Mouse (Mus musculus) cerebellum, adult 18-20 months (tissue): ENCODE data around the gene Rgl1.

Experiments
- DNase-seq, 2 experiments: peaks; one replicate each; pipeline ENCODE4 v3.0.0; 2021

Gene Rgl1

GRCm38 (mm10) chr1:152612535-152613157 is 153.5 kb downstream of the Rgl1 start:
- DNase-seq: no peak

GRCm38 (mm10) chr1:152609547-152609946 is 156.6 kb downstream of the Rgl1 start:
- DNase-seq: no peak

GRCm38 (mm10) chr1:152609006-152609405 is 157.1 kb downstream of the Rgl1 start:
- DNase-seq: no peak

- DNase-seq: no peak
Measured at GRCm38 (mm10) chr1:152607765-152608164, 158.4 kb downstream of the Rgl1 start.

- peak in 1 of 2 experiments; percentile 8 for DNase-seq
Measured at GRCm38 (mm10) chr1:152606727-152607126, 159.4 kb downstream of the Rgl1 start.

- DNase-seq: no peak
Measured at GRCm38 (mm10) chr1:152605895-152606625, 160.1 kb downstream of the Rgl1 start.

- no peak for DNase-seq
Measured at GRCm38 (mm10) chr1:152604147-152604546, 162.0 kb downstream of the Rgl1 start.

- DNase-seq: no peak
Measured at GRCm38 (mm10) chr1:152603628-152604027, 162.5 kb downstream of the Rgl1 start.

GRCm38 (mm10) chr1:152600494-152600893 is 165.7 kb downstream of the Rgl1 start:
- no peak for DNase-seq

- no peak for DNase-seq
Measured at GRCm38 (mm10) chr1:152599347-152599746, 166.8 kb downstream of the Rgl1 start.

- no peak for DNase-seq
Measured at GRCm38 (mm10) chr1:152594690-152595089, 171.5 kb downstream of the Rgl1 start.

- no peak for DNase-seq
Measured at GRCm38 (mm10) chr1:152593831-152594549, 172.2 kb downstream of the Rgl1 start.

GRCm38 (mm10) chr1:152593382-152593781 is 172.8 kb downstream of the Rgl1 start:
- no peak for DNase-seq

GRCm38 (mm10) chr1:152592609-152593008 is 173.5 kb downstream of the Rgl1 start:
- no peak for DNase-seq

- no peak for DNase-seq
Measured at GRCm38 (mm10) chr1:152591746-152592498, 174.2 kb downstream of the Rgl1 start.

GRCm38 (mm10) chr1:152590321-152590720 is 175.8 kb downstream of the Rgl1 start:
- no peak for DNase-seq

- peak; percentile 19 to 24 for DNase-seq
Measured at GRCm38 (mm10) chr1:152589331-152589935, 176.7 kb downstream of the Rgl1 start.

GRCm38 (mm10) chr1:152587431-152587830 is 178.7 kb downstream of the Rgl1 start:
- DNase-seq: no peak

GRCm38 (mm10) chr1:152585385-152585984 is 180.7 kb downstream of the Rgl1 start:
- no peak for DNase-seq

- no peak for DNase-seq
Measured at GRCm38 (mm10) chr1:152584933-152585332, 181.2 kb downstream of the Rgl1 start.

- DNase-seq: no peak
Measured at GRCm38 (mm10) chr1:152581127-152581905, 184.8 kb downstream of the Rgl1 start.
